Mouse (Mus musculus): ENCODE measurements around the gene Pds5a. TPM values are rescaled to one million over a fixed set of nuclear protein-coding genes. Genes with fewer than 3 reads are reported as not detected.
"Not testable (repeated sequence)": the region's sequence is repeated elsewhere in the genome, so short reads cannot be mapped to it uniquely, and the experiment has no call there.

The Pds5a gene
- polyA plus RNA-seq (2017; shearing (Covaris generic)) = 100 to 1,000 TPM in 1 of 3 experiments, 10 to 100 TPM in 2; 85.9 to 113 (median 93.1) TPM

DNA sequence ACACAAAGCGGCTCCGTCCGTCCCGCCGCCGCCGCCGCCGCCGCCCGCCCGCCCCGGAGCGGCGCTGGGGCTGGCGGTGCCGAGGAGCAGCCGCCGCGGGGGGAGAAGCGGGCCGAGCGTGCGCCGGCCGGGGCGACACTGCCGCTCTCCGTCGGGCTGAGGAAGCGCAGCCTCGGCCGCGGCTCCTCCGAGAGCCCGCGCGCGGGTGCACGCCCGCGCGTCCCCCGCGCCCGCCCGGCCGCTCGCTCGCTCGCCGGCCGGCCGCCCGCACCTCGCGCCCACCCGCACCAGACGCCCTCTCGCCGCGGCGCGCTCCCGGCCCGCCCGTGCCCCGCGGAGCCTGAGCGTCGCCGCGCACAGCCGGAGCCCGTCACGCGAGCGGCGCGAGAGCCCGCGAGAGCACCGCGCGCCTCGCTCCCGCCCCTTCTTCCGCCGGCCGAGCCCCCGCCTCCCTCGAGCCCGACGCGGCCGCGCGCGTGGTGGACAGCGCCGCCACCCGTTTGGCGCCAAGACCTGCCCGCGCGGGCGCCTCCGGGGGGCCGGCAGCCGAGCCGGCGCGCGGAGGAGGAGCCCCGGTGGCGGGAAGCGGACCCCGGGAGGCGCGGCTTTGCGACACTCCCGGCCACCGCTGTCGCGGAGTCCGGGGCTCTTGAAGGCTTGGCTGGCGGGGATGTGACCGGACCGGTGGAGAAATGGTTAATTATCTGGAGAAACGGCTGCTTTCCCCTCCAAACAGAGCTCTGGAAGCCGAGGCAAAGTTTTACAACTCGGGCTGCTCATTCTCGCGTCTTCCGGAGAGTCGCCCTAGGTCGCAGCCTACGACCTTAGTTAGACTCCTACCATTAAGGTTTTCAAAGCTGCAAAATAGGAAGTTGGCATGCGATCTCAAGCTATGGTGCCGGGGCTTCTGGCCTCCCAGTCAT, at the start of gene Pds5a:
Gene Pds5a, minus strand, starts transcription at position 438 of the 923 bp plus-strand sequence.
- ATAC-seq = peak; percentile 75

- no peak for ATAC-seq
Observed at GRCm38 (mm10) chr5:65746908-65747307, 48.8 kb upstream of the Pds5a start.

DNA sequence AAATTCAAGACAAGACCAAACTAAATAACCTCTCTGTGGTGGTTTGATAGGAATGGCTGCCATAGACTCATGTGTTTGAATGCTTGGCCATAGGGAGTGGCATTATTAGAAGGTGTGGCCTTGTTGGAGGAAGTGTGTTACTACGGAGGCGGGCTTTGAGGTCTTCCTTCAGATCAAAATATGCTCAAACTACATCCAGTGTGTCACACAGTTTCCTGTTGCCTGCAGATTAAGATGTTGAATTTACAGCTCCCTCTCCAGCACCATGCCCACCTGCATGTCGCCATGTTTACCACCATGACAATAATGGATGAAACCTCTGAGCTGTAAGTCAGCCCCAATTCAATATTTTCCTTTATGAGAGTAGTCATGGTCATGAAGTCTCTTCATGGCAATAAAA, 41.3 kb upstream of the Pds5a start:
- no peak for ATAC-seq

DNA sequence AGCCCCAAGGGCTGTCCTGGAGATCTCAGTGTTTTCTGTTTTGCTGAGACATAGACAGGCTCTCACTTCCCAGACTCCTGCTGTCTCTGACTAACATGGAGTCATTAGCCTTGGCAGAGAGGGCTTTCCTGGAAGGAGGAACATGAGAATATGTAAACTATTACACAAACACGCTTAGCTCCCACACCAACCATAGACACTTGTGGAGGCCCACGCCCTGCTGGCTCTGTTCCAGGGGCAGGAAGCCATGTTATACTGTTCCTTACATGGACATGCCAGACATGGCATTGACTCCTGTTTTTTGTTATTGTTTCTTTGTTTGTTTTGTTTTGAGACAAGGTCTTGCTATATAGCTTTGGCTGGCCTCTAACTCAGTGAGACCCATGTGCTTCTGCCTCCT, 37.5 kb upstream of the Pds5a start:
- ATAC-seq = no peak

- ATAC-seq = no peak
Observed at GRCm38 (mm10) chr5:65731173-65732007, 33.3 kb upstream of the Pds5a start.

GRCm38 (mm10) chr5:65724311-65725054, 26.4 kb upstream of the Pds5a start:
- peak; percentile 80 for ATAC-seq

DNA sequence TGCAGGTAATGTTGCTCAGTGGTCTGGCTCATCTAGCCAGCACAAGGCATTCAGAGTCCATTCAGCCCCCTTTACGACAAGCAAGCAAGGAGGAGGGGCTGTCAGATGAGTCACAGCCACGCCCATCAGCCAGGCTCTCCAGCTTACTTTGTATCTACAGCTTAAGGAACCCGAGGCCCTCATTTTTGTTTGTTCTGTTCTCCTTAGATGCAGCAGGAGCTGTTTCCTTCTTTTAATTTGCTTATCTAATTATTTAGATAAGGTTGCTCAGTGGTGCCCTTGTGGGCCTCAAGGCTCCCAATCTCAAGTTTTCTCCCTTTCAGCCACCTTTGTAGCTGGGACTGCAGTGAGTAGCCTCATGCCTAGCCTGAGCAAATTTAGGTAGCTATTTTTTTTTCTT, 20.3 kb upstream of the Pds5a start:
- ATAC-seq = no peak

DNA sequence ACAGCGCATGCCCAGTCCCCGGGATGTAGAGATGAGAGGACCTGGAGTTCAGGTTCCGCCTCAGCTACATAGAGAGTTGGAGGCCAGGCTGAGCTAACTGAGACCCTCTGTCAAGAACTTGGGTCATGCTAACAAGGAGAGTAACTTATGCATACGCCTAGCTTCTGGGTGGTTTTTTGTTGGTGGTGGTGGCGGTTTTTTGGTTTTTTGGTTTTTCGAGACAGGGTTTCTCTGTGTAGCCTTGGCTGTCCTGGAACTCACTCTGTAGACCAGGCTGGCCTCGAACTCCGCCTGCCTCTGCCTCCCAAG, 19.8 kb upstream of the Pds5a start:
- ATAC-seq = not testable (repeated sequence)

DNA sequence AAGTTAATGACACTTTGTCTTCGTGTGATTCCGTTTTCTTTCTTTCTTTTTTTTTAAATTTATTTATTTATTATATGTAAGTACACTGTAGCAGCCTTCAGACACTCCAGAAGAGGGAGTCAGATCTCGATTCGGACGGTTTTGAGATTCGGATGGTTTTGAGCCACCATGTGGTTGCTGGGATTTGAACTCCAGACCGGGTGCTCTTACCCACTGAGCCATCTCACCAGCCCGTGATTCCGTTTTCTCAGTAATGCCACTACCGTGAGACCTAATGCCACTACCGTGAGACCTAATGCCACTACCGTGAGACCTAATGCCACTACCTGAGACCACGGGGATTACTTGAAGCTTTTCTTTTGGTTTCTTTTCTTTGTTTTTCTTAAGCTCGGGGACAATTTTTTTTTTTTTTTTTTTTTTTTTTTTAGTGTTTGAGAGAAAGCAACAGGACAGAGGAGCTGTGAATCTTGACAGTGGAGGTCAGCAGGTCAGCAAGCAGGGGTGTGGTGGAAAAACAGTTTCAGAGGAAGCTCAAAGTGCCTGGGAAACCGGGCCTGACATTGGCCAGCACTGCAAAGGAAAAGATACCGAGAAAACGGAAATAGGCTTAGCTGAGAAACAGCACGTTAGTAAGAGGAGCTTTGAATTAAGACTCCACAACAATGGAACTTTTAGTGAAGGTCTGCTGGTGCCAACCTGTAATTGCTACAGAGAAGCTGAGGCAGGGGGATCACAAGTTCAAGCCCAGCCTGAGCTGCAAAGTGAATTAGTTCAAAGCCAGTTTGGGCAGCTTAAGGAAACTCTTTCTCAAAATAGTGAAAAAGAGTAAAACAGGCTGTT, 19.2 kb upstream of the Pds5a start:
- no peak for ATAC-seq

DNA sequence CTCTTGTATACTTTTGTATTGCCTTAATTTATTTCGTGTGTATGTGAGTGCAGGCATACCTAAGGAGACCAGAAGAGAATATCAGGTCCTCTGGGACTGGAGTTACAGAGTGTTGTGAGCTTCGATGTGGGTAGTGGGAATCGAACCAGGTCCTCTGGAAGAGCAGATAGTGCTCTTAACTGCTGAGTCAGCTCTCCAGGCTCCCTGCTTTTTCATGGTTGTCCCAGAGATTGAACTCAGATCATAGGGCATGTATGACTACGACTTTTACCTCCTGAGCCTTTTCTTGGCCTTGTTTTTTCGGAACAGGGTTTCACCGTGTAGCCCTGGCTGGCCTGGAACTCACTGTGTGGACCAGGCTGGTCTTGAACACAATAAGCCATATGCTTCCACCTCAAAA, 17.0 kb upstream of the Pds5a start:
- no peak for ATAC-seq

GRCm38 (mm10) chr5:65711463-65711862, 13.4 kb upstream of the Pds5a start:
- ATAC-seq = no peak

GRCm38 (mm10) chr5:65710267-65710666, 12.2 kb upstream of the Pds5a start:
- ATAC-seq = no peak

GRCm38 (mm10) chr5:65706979-65707378, 8.9 kb upstream of the Pds5a start:
- ATAC-seq = no peak

DNA sequence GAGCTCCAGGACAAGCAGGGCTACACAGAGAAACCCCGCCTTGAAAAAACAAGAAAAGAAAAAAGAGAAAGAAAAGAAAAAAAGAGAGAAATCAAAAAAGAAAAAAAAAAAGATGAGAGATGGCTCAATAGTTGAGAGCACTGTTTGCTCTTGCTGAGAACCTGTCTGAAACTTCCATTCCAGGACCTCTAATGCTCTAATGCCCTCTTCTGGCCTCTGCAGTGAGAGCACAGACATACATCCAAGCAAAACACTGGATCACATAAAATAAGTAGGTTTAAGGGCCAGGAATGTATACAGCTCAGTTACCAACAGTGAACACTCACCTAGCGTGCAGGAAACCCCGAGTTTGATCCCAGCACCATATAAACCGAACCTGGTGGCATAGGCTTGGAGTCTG, 8.1 kb upstream of the Pds5a start:
- ATAC-seq = no peak

DNA sequence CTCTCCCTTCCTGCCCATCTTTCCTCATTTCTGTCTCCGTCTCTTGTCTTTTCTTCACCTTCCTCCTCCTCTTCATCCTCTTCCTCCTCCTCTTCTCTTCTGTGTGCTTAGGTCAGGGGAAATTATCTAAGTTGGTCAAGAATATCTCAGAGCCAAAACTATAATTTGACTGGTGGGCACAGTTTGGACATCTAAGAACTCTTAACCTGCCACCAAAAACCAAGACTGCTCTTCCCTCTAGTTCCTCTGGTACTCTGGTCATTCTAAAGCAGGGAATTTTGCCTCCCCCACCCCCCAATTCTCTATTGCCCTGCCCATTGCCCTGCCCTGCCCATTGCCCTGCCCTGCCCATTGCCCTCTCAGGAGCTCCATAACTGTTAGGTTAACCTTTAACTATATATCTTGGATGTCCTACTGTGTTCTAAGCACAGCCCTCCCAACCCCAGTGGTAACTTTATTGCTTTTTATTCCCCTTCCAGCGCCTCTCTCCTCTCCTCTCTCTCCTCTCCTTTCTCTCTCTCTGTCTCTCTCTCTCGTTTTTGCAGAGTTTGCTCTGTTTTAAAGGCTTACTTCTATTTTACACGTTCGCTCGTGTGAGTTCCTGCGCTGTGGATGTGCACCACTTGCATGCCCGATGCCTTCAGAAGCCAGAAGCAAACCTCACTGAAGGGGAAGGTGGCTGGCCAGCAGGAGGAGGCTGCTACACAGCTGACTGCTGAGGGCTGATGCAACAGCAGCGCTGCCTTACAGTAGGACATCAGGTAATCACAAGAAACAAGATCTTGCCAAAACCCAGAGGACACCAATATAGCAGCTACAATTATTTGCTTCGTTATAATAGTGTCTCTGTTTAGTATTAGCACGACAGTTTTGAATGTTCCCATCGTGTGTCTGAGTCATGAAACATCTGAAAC, 6.9 kb upstream of the Pds5a start:
- no peak for ATAC-seq

DNA sequence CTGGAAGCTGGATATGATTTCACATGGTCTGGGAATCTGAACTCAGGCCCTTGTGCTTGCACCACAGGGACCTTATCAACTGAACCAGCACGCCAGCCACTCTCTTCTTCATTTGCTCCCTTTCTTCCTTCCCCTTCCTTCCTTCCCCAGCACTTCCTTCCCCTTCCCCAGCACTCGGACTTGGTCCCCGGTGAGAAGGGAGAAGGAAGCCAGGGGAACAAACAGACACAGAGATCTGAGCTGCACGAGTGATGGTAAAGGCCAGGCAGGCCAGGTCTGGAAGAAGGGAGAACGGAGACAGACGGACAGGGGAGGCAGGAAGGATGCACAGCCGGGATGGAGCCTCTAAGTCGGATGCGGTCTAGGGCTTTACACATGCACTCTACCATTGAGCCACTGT, 5.2 kb upstream of the Pds5a start:
- no peak for ATAC-seq

- no peak for ATAC-seq
Observed at GRCm38 (mm10) chr5:65700102-65700501, 2.0 kb upstream of the Pds5a start.

GRCm38 (mm10) chr5:65699146-65699545, 1.1 kb upstream of the Pds5a start:
- ATAC-seq = no peak

- no peak for ATAC-seq
Observed at GRCm38 (mm10) chr5:65698759-65699136, 675 bp upstream of the Pds5a start.

DNA sequence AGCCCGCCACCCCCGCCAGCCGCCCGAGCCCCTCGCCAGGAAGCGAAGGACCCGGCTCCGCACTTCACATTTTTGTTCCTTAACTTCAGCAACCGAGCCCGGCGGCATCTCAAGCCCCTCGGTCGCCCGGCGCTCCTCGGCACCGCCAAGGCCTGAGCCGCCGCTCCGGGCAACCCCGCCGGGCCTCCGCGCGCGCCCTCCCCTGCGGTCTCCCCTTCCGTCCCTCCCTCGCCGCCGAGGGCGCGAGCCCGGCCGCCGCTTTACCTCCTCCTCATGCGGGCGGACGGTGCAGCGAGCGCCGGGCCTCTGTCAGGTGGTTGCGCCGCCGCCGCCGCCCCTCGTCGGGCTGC, 612 bp downstream of the Pds5a start:
- peak; percentile 9 for ATAC-seq
